In genomic region chr4:41506906-41507305, GRCm38 (mm10) we compare ENCODE assay signal across 9 mouse cellular contexts. TPM values are rescaled to one million over a fixed set of nuclear protein-coding genes. Genes with fewer than 3 reads are reported as not detected.
DNase-seq lines count a peak whose midpoint lies in the region; ATAC-seq and TF ChIP-seq lines count a peak whose summit lies in the region.
"Had no signal": no experiment of that assay in that cellular context is flagged by ENCODE, and none has a peak within 500 bp of the region (broad histone marks: within the 10 kb centered on the region; RNA-seq: fewer than 3 reads in every experiment).

No protein-coding gene starts in this region.

- peaks cover 53% of the 10 kb centered on the region for H3K27me3 ChIP-seq in heart, embryonic 12.5 days (replicated peaks)
- peaks cover 10% of the 10 kb centered on the region; the same call in 1 of the 2 replicates for H3K27me3 ChIP-seq in kidney, embryonic 16.5 days (ENCODE audit: insufficient read depth, low read length)
- H3K27me3 ChIP-seq in liver, embryonic 12.5 days (replicated peaks), result peaks cover 61% of the 10 kb centered on the region
- peaks cover 13% of the 10 kb centered on the region for H3K27me3 ChIP-seq in myocyte (ENCODE audit: control insufficient read depth, insufficient read depth, insufficient read length)
- H3K27me3 ChIP-seq in splenic B cell, adult 2 months (ENCODE audit: control insufficient read depth, insufficient read depth, low read length, poor library complexity, severe bottlenecking), result no peaks in the 10 kb centered on the region
- H3K27me3 ChIP-seq: Patski had no signal

- no peaks in the 10 kb centered on the region for H3K9me3 ChIP-seq in heart, embryonic 12.5 days (replicated peaks)
- H3K9me3 ChIP-seq in kidney, embryonic 16.5 days (ENCODE audit: low read length), result no peaks in the 10 kb centered on the region
- no peaks in the 10 kb centered on the region for H3K9me3 ChIP-seq in liver, embryonic 12.5 days (replicated peaks)

- H3K4me3 ChIP-seq in heart, embryonic 12.5 days, result peak overlapping the region; percentile 53
- peak overlapping the region; percentile 59 for H3K4me3 ChIP-seq in kidney, embryonic 16.5 days (ENCODE audit: low read length)
- peak overlapping the region; percentile 53 for H3K4me3 ChIP-seq in liver, embryonic 12.5 days
- H3K4me3 ChIP-seq in myocyte, result no peak overlapping the region

- H3K4me1 ChIP-seq in heart, embryonic 12.5 days (replicated peaks), result peaks cover 28% of the 10 kb centered on the region
- H3K4me1 ChIP-seq in kidney, embryonic 16.5 days (ENCODE audit: insufficient read depth, low read length), result peaks cover 26% of the 10 kb centered on the region
- peaks cover 32% of the 10 kb centered on the region for H3K4me1 ChIP-seq in liver, embryonic 12.5 days

- no peak for TF ChIP-seq POLR2A in myocyte (IDR thresholded peaks at IDR 0.05; ENCODE audit: insufficient read length, low read depth)

- ATAC-seq in erythroid progenitor cell, adult 5-6 weeks (replicated peaks; ENCODE audit: low FRiP score, poor library complexity, severe bottlenecking), result peak; percentile 78
- peak; percentile 66 for ATAC-seq in heart, embryonic 12.5 days (ENCODE audit: insufficient number of reproducible peaks, low FRiP score)
- peak; percentile 52 for ATAC-seq in kidney, embryonic 16.5 days (ENCODE audit: low FRiP score, low TSS enrichment)
- ATAC-seq in liver, embryonic 12.5 days, result peak; percentile 58
- ATAC-seq: Patski had no signal

- H3K36me3 ChIP-seq in heart, embryonic 12.5 days, result no peaks in the 10 kb centered on the region
- no peaks in the 10 kb centered on the region for H3K36me3 ChIP-seq in kidney, embryonic 16.5 days (ENCODE audit: insufficient read depth, low read length)
- H3K36me3 ChIP-seq in liver, embryonic 12.5 days, result no peaks in the 10 kb centered on the region
- H3K36me3 ChIP-seq in myocyte (ENCODE audit: control insufficient read depth, insufficient read depth), result no peaks in the 10 kb centered on the region
- no peaks in the 10 kb centered on the region for H3K36me3 ChIP-seq in splenic B cell, adult 2 months (ENCODE audit: control insufficient read depth, insufficient read depth, low read length, poor library complexity, severe bottlenecking)

- peak overlapping the region; percentile 50 for H3K9ac ChIP-seq in heart, embryonic 12.5 days
- H3K9ac ChIP-seq in kidney, embryonic 16.5 days (replicated peaks; ENCODE audit: low read length), result peak overlapping the region; percentile 68
- H3K9ac ChIP-seq in liver, embryonic 12.5 days, result peak overlapping the region; percentile 56

- no peaks in the 10 kb centered on the region for H3K79me2 ChIP-seq in myocyte (ENCODE audit: control insufficient read depth, insufficient read depth)

- peak; percentile 78 for DNase-seq in CD4-positive, CD25-positive, alpha-beta regulatory T cell, adult 2 months (ENCODE audit: low read depth, low spot score)
- peak; percentile 30 for DNase-seq in c-Kit-negative CD71-positive TER-119-positive erythroid progenitor cells, embryonic 14.5 days (ENCODE audit: low read depth, low spot score)
- DNase-seq in splenic B cell, adult 2 months (ENCODE audit: low read depth, low spot score), result peak; percentile 64

- peak overlapping the region; percentile 92 for H3K4me2 ChIP-seq in heart, embryonic 12.5 days
- peak overlapping the region; percentile 94 for H3K4me2 ChIP-seq in kidney, embryonic 16.5 days (replicated peaks; ENCODE audit: low read depth, low read length)
- peak overlapping the region; percentile 83 for H3K4me2 ChIP-seq in liver, embryonic 12.5 days
- H3K4me2 ChIP-seq in myocyte (ENCODE audit: low read depth), result peak overlapping the region; percentile 32

- H3ac ChIP-seq in myocyte (ENCODE audit: control insufficient read depth, insufficient read length), result no peak overlapping the region

- under 1% methylated on average over 28 of the region's 29 CpGs for WGBS in heart, embryonic 12.5 days
- WGBS in kidney, embryonic 16.5 days, result under 1% methylated on average over 29 of the region's 29 CpGs
- under 1% methylated on average over 29 of the region's 29 CpGs for WGBS in liver, embryonic 12.5 days (ENCODE audit: insufficient replicate concordance)

- H3K27ac ChIP-seq in heart, embryonic 12.5 days (ENCODE audit: poor library complexity, severe bottlenecking), result no peak overlapping the region
- H3K27ac ChIP-seq in kidney, embryonic 16.5 days (ENCODE audit: low read length), result no peak overlapping the region
- no peak overlapping the region for H3K27ac ChIP-seq in liver, embryonic 12.5 days

TF ChIP-seq in myocyte, 11 proteins besides CTCF, POLR2A, EP300 and RAD21:
- TF ChIP-seq MAX (IDR thresholded peaks at IDR 0.05; ENCODE audit: low read depth) (no peak), REST (IDR thresholded peaks at IDR 0.05; ENCODE audit: insufficient read depth, insufficient read length) (no peak), USF1 (IDR thresholded peaks at IDR 0.05; ENCODE audit: low read depth) (no peak), TCF3 (IDR thresholded peaks at IDR 0.05; ENCODE audit: insufficient read length, low read depth) (no peak), E2F4 (IDR thresholded peaks at IDR 0.05; ENCODE audit: insufficient read depth) (no peak), SRF (IDR thresholded peaks at IDR 0.05; ENCODE audit: control insufficient read depth, insufficient read length, low read depth) (no peak), POLR2AphosphoS2 (IDR thresholded peaks at IDR 0.05; ENCODE audit: insufficient read length, low read depth) (no peak), CEBPB (IDR thresholded peaks at IDR 0.05; ENCODE audit: insufficient read depth, poor library complexity, severe bottlenecking) (no peak), MYOD1 (IDR thresholded peaks at IDR 0.05; ENCODE audit: control insufficient read depth in 1 of 3, insufficient read length in 2 of 3, low read depth in 2 of 3) (no peak), MYOG (IDR thresholded peaks at IDR 0.05; ENCODE audit: control insufficient read depth in 1 of 3, insufficient read depth in 1 of 3, insufficient read length in 2 of 3, low read depth in 2 of 3) (no peak), TCF12 (IDR thresholded peaks at IDR 0.05; ENCODE audit: insufficient read depth, poor library complexity, severe bottlenecking) (no peak)

RNA-seq across cellular contexts. Expression of gene AI464131, which starts 4.0 kb away (rescaled TPM):
- not detected in 2 replicates for total RNA-seq in erythroid progenitor cell, adult 5-6 weeks (2015; ENCODE audit: low replicate concordance)
- 0.45 TPM in 1 of 2 replicates, not detected in the other for total RNA-seq in erythroid progenitor cell, adult 5-6 weeks (2017; ENCODE audit: low replicate concordance)
- polyA plus RNA-seq in heart, embryonic 12.5 days (2016; fragmentation: Nextera tagmentation; extraction: Ambion mirVana), result 2.6 and 2.9 TPM in 2 replicates
- polyA plus RNA-seq in kidney, embryonic 16.5 days (2015; fragmentation: Nextera tagmentation; extraction: Ambion mirVana), result 9.3 and 9.5 TPM in 2 replicates
- 0.57 and 0.98 TPM in 2 replicates for polyA plus RNA-seq in liver, embryonic 12.5 days (2016; fragmentation: Nextera tagmentation; extraction: Ambion mirVana)
- 33.9 TPM for polyA plus RNA-seq in myocyte (2012; fragmentation: generic; extraction: Trizol)

RNA-seq across cellular contexts. Expression of gene 1110017D15Rik, which starts 10.2 kb away (rescaled TPM):
- total RNA-seq in erythroid progenitor cell, adult 5-6 weeks (2015; ENCODE audit: low replicate concordance), result not detected in 2 replicates
- total RNA-seq in erythroid progenitor cell, adult 5-6 weeks (2017; ENCODE audit: low replicate concordance), result not detected in 2 replicates
- not detected in 2 replicates for polyA plus RNA-seq in heart, embryonic 12.5 days (2016; fragmentation: Nextera tagmentation; extraction: Ambion mirVana)
- 0.37 and 0.57 TPM in 2 replicates for polyA plus RNA-seq in kidney, embryonic 16.5 days (2015; fragmentation: Nextera tagmentation; extraction: Ambion mirVana)
- polyA plus RNA-seq in liver, embryonic 12.5 days (2016; fragmentation: Nextera tagmentation; extraction: Ambion mirVana), result not detected in 2 replicates
- polyA plus RNA-seq in myocyte (2012; fragmentation: generic; extraction: Trizol), result 0.06 TPM

RNA-seq across cellular contexts. Expression of gene Nudt2, which starts 42.0 kb away (rescaled TPM):
- 1.8 TPM in 1 of 2 replicates, not detected in the other for total RNA-seq in erythroid progenitor cell, adult 5-6 weeks (2015; ENCODE audit: low replicate concordance)
- total RNA-seq in erythroid progenitor cell, adult 5-6 weeks (2017; ENCODE audit: low replicate concordance), result 18.2 TPM in 1 of 2 replicates, not detected in the other
- 39.9 and 40.5 TPM in 2 replicates for polyA plus RNA-seq in heart, embryonic 12.5 days (2016; fragmentation: Nextera tagmentation; extraction: Ambion mirVana)
- polyA plus RNA-seq in kidney, embryonic 16.5 days (2015; fragmentation: Nextera tagmentation; extraction: Ambion mirVana), result 54.4 and 56.0 TPM in 2 replicates
- polyA plus RNA-seq in liver, embryonic 12.5 days (2016; fragmentation: Nextera tagmentation; extraction: Ambion mirVana), result 30.9 and 31.7 TPM in 2 replicates
- 36.9 TPM for polyA plus RNA-seq in myocyte (2012; fragmentation: generic; extraction: Trizol)

RNA-seq across cellular contexts. Expression of gene Kif24, which starts 42.2 kb away (rescaled TPM):
- 80.0 and 122 TPM in 2 replicates for total RNA-seq in erythroid progenitor cell, adult 5-6 weeks (2015; ENCODE audit: low replicate concordance)
- 92.7 and 96.0 TPM in 2 replicates for total RNA-seq in erythroid progenitor cell, adult 5-6 weeks (2017; ENCODE audit: low replicate concordance)
- 6.1 and 6.8 TPM in 2 replicates for polyA plus RNA-seq in heart, embryonic 12.5 days (2016; fragmentation: Nextera tagmentation; extraction: Ambion mirVana)
- polyA plus RNA-seq in kidney, embryonic 16.5 days (2015; fragmentation: Nextera tagmentation; extraction: Ambion mirVana), result 5.8 and 6.5 TPM in 2 replicates
- polyA plus RNA-seq in liver, embryonic 12.5 days (2016; fragmentation: Nextera tagmentation; extraction: Ambion mirVana), result 9.0 and 9.5 TPM in 2 replicates
- 7.2 TPM for polyA plus RNA-seq in myocyte (2012; fragmentation: generic; extraction: Trizol)

Comparison
In these comparisons a context has a peak if more than half of its experiments do, and no peak if none do; other contexts are left out.
1. H3K4me2 ChIP-seq: peak in every context shown above with its lines; median percentile 94 in kidney, embryonic 16.5 days; 92 in heart, embryonic 12.5 days; 83 in liver, embryonic 12.5 days; 32 in myocyte.